Mouse (Mus musculus): ENCODE data around the gene Tbc1d16. TPM values are rescaled to one million over a fixed set of nuclear protein-coding genes. Genes with fewer than 3 reads are reported as not detected.
A peak's percentile ranks its signal among the peaks of the same experiment; 100 is the strongest.

Gene Tbc1d16
- polyA plus RNA-seq, 1 experiment from 2014 or later: 20.9 TPM

DNA sequence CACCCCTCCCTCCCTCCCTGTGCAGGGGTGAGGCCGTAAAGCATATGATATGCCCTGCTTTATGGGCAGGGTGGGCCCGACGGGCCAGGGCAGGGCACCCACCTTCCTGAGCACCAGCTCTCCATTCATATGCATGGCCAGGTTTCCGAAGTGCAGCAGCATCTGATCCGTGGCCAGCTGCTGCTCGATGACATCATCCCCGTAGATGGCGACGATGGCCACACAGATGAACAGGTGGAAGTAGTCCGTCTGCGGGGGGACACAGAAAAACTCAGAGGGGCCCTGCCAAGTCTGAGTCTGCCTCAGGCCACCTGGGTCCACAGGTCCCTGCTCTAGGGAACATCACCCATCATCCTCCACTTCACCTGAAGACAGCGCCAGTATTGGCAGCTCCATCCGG, 79.5 kb downstream of the Tbc1d16 start:
- WGBS: 85% methylated on average over 13 of the region's 13 CpGs
- H3K4me2 ChIP-seq: no peak overlapping the region
- no peak overlapping the region for H3K27ac ChIP-seq
- no peak overlapping the region for H3K9ac ChIP-seq
- ATAC-seq (ENCODE audit: borderline replicate concordance, extremely low read depth, low FRiP score, low TSS enrichment): no peak
- peaks cover 19% of the 10 kb centered on the region for H3K36me3 ChIP-seq
- H3K4me3 ChIP-seq: no peak overlapping the region
- no peaks in the 10 kb centered on the region for H3K27me3 ChIP-seq
- H3K4me1 ChIP-seq: no peaks in the 10 kb centered on the region
- H3K9me3 ChIP-seq: no peaks in the 10 kb centered on the region

GRCm38 (mm10) chr11:119147153-119147552, 81.1 kb downstream of the Tbc1d16 start:
- no peak for ATAC-seq (ENCODE audit: borderline replicate concordance, extremely low read depth, low FRiP score, low TSS enrichment)
- Histone ChIP-seq H3K4me1 (peaks cover 7% of the 10 kb centered on the region; the same call in 1 of the 2 replicates), H3K27me3 (no peaks in the 10 kb centered on the region), H3K27ac (no peak overlapping the region), H3K4me2 (no peak overlapping the region), H3K36me3 (peaks cover 11% of the 10 kb centered on the region; the same call in 1 of the 2 replicates), H3K9me3 (no peaks in the 10 kb centered on the region), H3K9ac (no peak overlapping the region), H3K4me3 (no peak overlapping the region)
- WGBS: 85% methylated on average over 8 of the region's 8 CpGs

DNA sequence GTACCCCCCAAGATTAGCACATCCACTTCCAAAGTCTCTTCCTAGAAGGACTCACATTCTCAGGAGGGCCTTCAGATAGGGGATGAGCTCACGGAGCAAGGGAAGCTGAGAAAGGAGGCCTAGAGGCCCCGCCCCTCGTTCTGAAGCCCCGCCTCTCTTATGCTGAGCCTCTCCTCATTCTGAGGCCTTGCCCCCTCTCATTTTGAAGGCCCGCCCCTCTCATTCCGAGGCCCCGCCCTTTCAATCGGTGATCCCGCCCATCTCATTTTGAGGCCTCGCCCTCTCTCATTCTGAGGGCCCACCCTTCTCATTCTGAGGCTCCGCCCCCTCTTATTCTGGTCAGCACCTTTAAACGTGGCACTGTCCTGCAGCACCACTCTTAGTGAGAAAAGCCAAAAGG, 82.2 kb downstream of the Tbc1d16 start:
- 41% methylated on average over 12 of the region's 12 CpGs for WGBS
- no peaks in the 10 kb centered on the region for H3K27me3 ChIP-seq
- H3K9me3 ChIP-seq: no peaks in the 10 kb centered on the region
- no peak overlapping the region for H3K4me2 ChIP-seq
- peaks cover 7% of the 10 kb centered on the region; the same call in 1 of the 2 replicates for H3K4me1 ChIP-seq
- peaks cover 11% of the 10 kb centered on the region; the same call in 1 of the 2 replicates for H3K36me3 ChIP-seq
- no peak overlapping the region for H3K4me3 ChIP-seq
- no peak for ATAC-seq (ENCODE audit: borderline replicate concordance, extremely low read depth, low FRiP score, low TSS enrichment)
- H3K9ac ChIP-seq: no peak overlapping the region
- H3K27ac ChIP-seq: no peak overlapping the region

DNA sequence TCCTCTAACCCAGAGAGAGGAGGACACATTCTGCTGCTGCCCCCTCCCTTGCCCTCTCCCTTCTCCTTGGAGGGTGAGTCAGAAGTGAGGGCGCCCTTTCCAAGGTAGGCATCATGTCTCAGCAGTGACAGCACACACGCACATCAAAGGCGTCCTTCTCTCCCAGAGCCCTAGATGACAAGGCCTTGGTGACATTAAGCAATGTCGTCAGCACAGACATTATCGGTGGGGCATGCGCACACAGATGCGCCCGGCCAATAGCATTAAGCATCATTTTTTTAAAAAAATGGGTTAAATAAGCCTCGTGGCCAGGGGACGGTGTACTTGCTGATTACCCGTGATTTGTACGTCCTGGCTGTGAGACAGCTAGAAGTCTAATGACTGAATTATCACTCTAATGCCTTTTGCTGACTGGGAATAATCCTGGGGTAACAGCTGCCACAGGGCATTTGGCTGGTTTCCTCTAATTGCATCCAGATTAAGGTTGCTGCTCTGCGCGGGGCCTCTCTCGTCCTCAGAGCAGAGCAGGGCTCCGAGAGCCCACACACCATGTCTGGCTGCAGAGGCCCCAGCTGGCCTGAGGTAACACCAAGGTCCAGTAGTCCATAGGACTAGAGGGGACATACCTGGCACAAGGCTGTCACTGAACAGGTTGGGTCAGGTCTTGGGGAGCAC, 83.4 kb downstream of the Tbc1d16 start:
- Histone ChIP-seq H3K4me3 (no peak overlapping the region), H3K27ac (no peak overlapping the region), H3K36me3 (peaks cover 11% of the 10 kb centered on the region; the same call in 1 of the 2 replicates), H3K9me3 (no peaks in the 10 kb centered on the region), H3K4me1 (peaks cover 7% of the 10 kb centered on the region; the same call in 1 of the 2 replicates), H3K4me2 (no peak overlapping the region), H3K27me3 (no peaks in the 10 kb centered on the region), H3K9ac (no peak overlapping the region)
- 80% methylated on average over 16 of the region's 16 CpGs for WGBS
- no peak for ATAC-seq (ENCODE audit: borderline replicate concordance, extremely low read depth, low FRiP score, low TSS enrichment)

DNA sequence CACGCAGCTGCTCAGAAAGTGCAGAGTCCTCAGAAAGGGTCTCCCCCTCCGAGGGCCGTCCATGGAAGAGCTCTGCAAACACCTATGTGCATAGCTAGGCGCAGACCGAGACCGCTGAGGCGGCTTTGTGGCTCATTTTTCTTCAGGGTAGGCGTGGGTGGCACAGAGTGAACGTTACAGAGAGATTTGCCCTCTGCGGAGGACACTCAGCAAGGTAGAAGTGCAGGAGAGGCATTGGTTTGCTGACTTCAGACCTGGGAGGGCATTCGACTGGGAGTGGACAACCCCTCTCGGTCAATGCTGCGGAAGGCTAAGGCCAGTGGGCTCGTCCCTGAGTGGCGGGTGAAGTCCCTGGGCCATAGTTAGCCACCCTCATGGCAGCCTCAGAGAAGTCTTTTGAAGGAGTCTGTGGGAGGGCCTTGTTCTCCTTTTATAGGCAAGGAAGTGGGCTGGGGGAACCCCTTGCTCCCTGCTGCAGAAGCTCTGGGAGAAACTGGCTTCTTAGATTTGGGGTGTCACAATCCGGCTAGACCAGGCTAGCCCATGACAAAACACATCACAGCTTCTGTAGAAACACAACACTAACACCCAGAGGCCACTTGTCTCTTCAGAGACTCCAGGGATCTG, 84.8 kb downstream of the Tbc1d16 start:
- Histone ChIP-seq H3K27ac (peak overlapping the region; percentile 21; the same call in 1 of the 2 replicates), H3K27me3 (no peaks in the 10 kb centered on the region), H3K4me3 (no peak overlapping the region), H3K4me1 (peaks cover 10% of the 10 kb centered on the region; the same call in 1 of the 2 replicates), H3K9ac (no peak overlapping the region), H3K4me2 (no peak overlapping the region), H3K36me3 (peaks cover 11% of the 10 kb centered on the region; the same call in 1 of the 2 replicates), H3K9me3 (no peaks in the 10 kb centered on the region)
- no peak for ATAC-seq (ENCODE audit: borderline replicate concordance, extremely low read depth, low FRiP score, low TSS enrichment)
- WGBS: 60% methylated on average over 16 of the region's 16 CpGs

DNA sequence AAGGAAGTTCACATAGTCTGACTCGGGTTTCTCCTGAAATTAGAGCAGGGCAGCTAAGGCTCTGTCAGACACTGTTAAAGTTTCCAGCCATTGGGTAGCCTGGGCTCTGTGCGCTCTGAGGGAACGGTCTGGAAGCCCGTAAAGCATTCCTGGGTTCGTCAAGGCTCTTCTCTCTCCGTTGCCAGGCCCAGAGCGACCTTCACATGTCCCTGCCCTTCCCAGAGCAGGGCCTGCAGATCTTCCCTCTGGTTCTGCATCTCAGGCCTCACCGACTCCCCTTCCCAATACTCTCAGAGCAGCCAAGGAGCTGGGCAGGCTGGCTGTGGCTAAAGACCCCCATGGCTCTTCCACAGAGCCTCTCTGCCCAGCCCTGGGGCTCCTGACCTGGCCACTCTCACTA, 85.7 kb downstream of the Tbc1d16 start:
- Histone ChIP-seq H3K36me3 (peaks cover 4% of the 10 kb centered on the region; the same call in 1 of the 2 replicates), H3K9me3 (no peaks in the 10 kb centered on the region), H3K4me1 (peaks cover 16% of the 10 kb centered on the region; the same call in 1 of the 2 replicates), H3K9ac (no peak overlapping the region), H3K27me3 (no peaks in the 10 kb centered on the region), H3K4me3 (no peak overlapping the region), H3K27ac (no peak overlapping the region), H3K4me2 (no peak overlapping the region)
- 81% methylated on average over 8 of the region's 8 CpGs for WGBS
- no peak for ATAC-seq (ENCODE audit: borderline replicate concordance, extremely low read depth, low FRiP score, low TSS enrichment)

DNA sequence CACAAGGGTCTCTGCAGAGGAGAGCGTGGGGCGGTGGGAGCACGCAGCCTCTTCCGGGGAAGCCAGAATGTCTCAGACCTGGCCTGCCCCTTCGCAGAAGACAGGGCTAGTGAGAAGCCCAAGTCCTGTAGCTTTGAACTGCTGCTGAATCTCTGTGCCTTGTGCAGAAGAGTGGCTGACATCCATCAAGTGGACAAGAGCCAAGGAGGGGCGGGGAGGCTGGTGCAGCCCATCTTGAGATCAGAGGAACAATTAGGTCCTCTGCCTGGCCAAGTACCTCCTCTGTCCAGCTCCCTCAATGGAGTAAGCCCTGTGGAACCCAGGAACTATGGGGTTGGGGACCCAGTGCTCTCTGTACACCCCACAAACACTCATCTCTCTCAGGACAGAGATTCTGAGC, 89.3 kb downstream of the Tbc1d16 start:
- WGBS: 78% methylated on average over 6 of the region's 6 CpGs
- Histone ChIP-seq H3K9ac (no peak overlapping the region), H3K4me3 (no peak overlapping the region), H3K27ac (no peak overlapping the region), H3K9me3 (no peaks in the 10 kb centered on the region), H3K27me3 (no peaks in the 10 kb centered on the region), H3K36me3 (no peaks in the 10 kb centered on the region), H3K4me1 (peaks cover 27% of the 10 kb centered on the region), H3K4me2 (no peak overlapping the region)
- no peak for ATAC-seq (ENCODE audit: borderline replicate concordance, extremely low read depth, low FRiP score, low TSS enrichment)

DNA sequence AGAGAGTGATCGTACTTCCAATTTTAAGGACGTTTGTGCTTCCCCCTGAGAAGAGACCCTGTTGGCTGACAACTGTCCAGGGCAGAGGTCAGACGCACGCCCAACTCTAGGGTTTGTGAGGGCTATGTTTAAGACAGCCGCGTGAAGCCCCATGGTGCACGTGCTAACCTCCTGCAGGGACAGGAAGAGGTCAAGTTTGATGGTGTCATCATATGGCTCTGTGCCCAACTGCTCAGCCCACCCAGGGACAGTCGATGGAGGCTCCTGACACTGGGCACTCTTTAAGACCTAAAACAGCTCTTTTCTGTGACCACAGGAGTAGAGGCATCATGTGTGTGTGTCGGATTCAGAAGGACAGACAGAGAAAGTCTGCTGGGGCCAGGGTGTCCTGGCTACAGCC, 90.1 kb downstream of the Tbc1d16 start:
- no peak overlapping the region for H3K4me3 ChIP-seq
- H3K36me3 ChIP-seq: no peaks in the 10 kb centered on the region
- no peaks in the 10 kb centered on the region for H3K9me3 ChIP-seq
- WGBS: 55% methylated on average over 9 of the region's 9 CpGs
- H3K27ac ChIP-seq: no peak overlapping the region
- H3K9ac ChIP-seq: no peak overlapping the region
- H3K4me1 ChIP-seq: peaks cover 31% of the 10 kb centered on the region
- H3K4me2 ChIP-seq: no peak overlapping the region
- no peaks in the 10 kb centered on the region for H3K27me3 ChIP-seq
- no peak for ATAC-seq (ENCODE audit: borderline replicate concordance, extremely low read depth, low FRiP score, low TSS enrichment)

DNA sequence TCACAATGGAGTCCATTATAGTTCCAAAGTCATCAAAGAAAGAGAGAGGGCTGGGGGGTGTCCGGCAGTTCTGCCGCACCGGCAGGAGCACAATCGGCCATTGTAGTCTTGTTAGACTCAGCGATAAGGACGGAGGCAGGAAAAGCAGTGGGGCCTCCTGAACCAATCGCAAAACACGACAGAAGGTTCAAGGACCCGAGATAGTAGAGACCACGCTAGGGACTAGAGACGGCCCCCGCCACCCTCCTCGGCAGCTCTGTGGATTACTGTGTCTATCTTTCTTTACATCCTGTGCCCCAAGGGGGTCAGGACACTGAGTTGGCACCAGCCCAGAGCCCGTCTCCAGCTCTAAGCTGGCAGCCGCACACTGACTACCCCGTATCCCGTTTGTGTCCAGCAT, 93.7 kb downstream of the Tbc1d16 start:
- Histone ChIP-seq H3K36me3 (no peaks in the 10 kb centered on the region), H3K27ac (peak overlapping the region; percentile 88), H3K4me2 (peak overlapping the region; percentile 2; the same call in 1 of the 2 replicates), H3K4me1 (peaks cover 40% of the 10 kb centered on the region), H3K9me3 (no peaks in the 10 kb centered on the region), H3K9ac (no peak overlapping the region), H3K27me3 (0 out of 2 replicates have a peak, but pooled peaks cover under 1% of the 10 kb centered on the region), H3K4me3 (no peak overlapping the region)
- peak; percentile 58 for ATAC-seq (ENCODE audit: borderline replicate concordance, extremely low read depth, low FRiP score, low TSS enrichment)
- WGBS: 18% methylated on average over 17 of the region's 17 CpGs

- 0 out of 2 replicates have a peak, but pooled peaks have one; percentile 16 for ATAC-seq (ENCODE audit: borderline replicate concordance, extremely low read depth, low FRiP score, low TSS enrichment)
- no peaks in the 10 kb centered on the region for H3K36me3 ChIP-seq
- 45% methylated on average over 5 of the region's 5 CpGs for WGBS
- H3K9me3 ChIP-seq: no peaks in the 10 kb centered on the region
- H3K9ac ChIP-seq: no peak overlapping the region
- H3K4me3 ChIP-seq: no peak overlapping the region
- H3K27ac ChIP-seq: peak overlapping the region; percentile 88
- no peak overlapping the region for H3K4me2 ChIP-seq
- H3K4me1 ChIP-seq: peaks cover 46% of the 10 kb centered on the region
- peaks cover 10% of the 10 kb centered on the region; the same call in 1 of the 2 replicates for H3K27me3 ChIP-seq
Observed at GRCm38 (mm10) chr11:119133437-119134221, 94.7 kb downstream of the Tbc1d16 start.

DNA sequence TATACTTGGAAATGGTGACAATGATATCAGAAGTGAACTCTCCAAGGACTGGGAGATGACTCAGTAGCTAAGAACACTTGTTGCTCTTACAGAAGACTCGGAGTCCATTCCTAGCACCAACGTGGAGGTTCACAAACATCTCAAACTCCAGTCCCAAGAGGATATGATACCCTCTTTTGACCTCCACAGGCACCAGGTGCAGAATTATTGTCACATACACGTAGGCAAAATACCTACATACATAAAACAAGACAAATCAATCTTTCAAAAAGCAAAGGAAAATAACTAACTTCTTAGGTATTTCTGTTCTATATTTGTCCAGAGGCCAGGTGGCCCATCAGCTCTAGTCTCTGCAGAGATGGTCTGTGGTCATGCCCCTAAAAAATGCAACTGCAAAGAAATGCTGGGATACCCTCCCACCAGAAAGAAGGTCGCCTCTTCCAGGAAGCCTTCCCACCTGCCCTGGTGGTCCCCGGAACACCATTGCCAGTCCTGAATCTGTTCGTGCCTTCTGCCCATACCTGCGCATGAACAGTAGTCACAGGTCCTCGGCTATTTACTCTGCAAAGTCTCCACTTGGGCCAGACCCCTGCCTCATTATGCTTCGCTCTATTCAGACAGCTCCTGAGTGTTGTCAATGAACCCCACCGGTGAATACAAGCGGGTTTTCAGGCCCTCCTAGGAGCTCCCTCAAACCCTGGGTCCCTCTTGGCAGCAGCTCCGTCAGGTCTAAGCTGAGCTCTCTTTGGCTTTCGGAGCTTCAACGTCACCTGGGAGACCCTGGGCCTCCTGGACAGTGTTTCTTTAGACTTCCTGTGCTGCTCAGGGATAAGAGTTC, 95.9 kb downstream of the Tbc1d16 start:
- Histone ChIP-seq H3K4me2 (no peak overlapping the region), H3K9me3 (no peaks in the 10 kb centered on the region), H3K36me3 (no peaks in the 10 kb centered on the region), H3K9ac (no peak overlapping the region), H3K4me1 (peaks cover 52% of the 10 kb centered on the region), H3K27me3 (peaks cover 10% of the 10 kb centered on the region; the same call in 1 of the 2 replicates), H3K27ac (peak overlapping the region; percentile 88; the same call in 1 of the 2 replicates), H3K4me3 (no peak overlapping the region)
- no peak for ATAC-seq (ENCODE audit: borderline replicate concordance, extremely low read depth, low FRiP score, low TSS enrichment)
- 62% methylated on average over 14 of the region's 14 CpGs for WGBS
